Mouse (Mus musculus) intestine, embryonic 14.5 days (tissue): ENCODE results near the gene Lst1. TPM values are rescaled to one million over a fixed set of nuclear protein-coding genes. Genes with fewer than 3 reads are reported as not detected.
A peak's percentile ranks its signal among the peaks of the same experiment; 100 is the strongest.

Experiments
- ATAC-seq: fragments of 200-750 bp; cut with Nextera tagmentation; replicated peaks from 2 replicates; pipeline ENCODE4 v1.8.0; 2017; ENCODE audit warnings: low read depth, moderate number of reproducible peaks, moderate TSS enrichment, moderate library complexity; ENCODE audit not compliant: low FRiP score, low TSS enrichment
- DNase-seq: peaks from one replicate; pipeline ENCODE4 v3.0.0-alpha.2; 2018; ENCODE audit warnings: low spot score
- H3K27ac ChIP-seq: fragments of 300-500 bp; sonication (generic); 2 replicates; pipeline ENCODE4 v1.5.1; 2014; ENCODE audit warnings: low read depth, mild to moderate bottlenecking, control low read depth
- H3K27me3 ChIP-seq: fragments of 300-500 bp; sonication (generic); replicated peaks from 2 replicates; pipeline ENCODE4 v1.6.1; 2014; ENCODE audit warnings: low read length, control low read depth; ENCODE audit not compliant: control insufficient read depth, insufficient read depth
- H3K36me3 ChIP-seq: fragments of 300-500 bp; sonication (generic); 2 replicates; pipeline ENCODE4 v1.6.1; 2014; ENCODE audit warnings: low read length, control low read depth; ENCODE audit not compliant: control insufficient read depth, insufficient read depth
- H3K4me1 ChIP-seq: fragments of 300-500 bp; sonication (generic); replicated peaks from 2 replicates; pipeline ENCODE4 v1.6.1; 2014; ENCODE audit warnings: low read length, control low read depth, mixed read lengths; ENCODE audit not compliant: control insufficient read depth, insufficient read depth
- H3K4me2 ChIP-seq: fragments of 300-500 bp; sonication (generic); 2 replicates; pipeline ENCODE4 v1.6.1; 2014; ENCODE audit warnings: low read length
- H3K4me3 ChIP-seq: fragments of 300-500 bp; sonication (generic); 2 replicates; pipeline ENCODE4 v1.5.1; 2014; ENCODE audit warnings: low read depth, low read length, control low read depth, mixed read lengths
- H3K9ac ChIP-seq: fragments of 300-500 bp; sonication (generic); 2 replicates; pipeline ENCODE4 v1.6.1; 2014; ENCODE audit warnings: mild to moderate bottlenecking, low read length
- H3K9me3 ChIP-seq: fragments of 300-500 bp; sonication (generic); 2 replicates; pipeline ENCODE4 v1.6.1; 2016; ENCODE audit warnings: low read length, control low read depth; ENCODE audit not compliant: control insufficient read depth
- WGBS: fragments of 180-500 bp; shearing (Covaris S2); extraction: QIAGEN DNeasy Blood & Tissue Kit; methylation state at CpG from one replicate; pipeline ENCODE4 v1.1.7; 2014; 5-methylcytosine and 5-hydroxymethylcytosine counted together
- polyA plus RNA-seq: library from polyadenylated mRNA; unstranded; fragments of >200 nt; fragmentation: Nextera tagmentation; extraction: Ambion mirVana; gene quantifications from 2 replicates; pipeline ENCODE4 v1.2.1, GENCODE M21; 2014

The Lst1 gene
- polyA plus RNA-seq, 1 experiment from 2014 or later, result 19.1 TPM

DNA sequence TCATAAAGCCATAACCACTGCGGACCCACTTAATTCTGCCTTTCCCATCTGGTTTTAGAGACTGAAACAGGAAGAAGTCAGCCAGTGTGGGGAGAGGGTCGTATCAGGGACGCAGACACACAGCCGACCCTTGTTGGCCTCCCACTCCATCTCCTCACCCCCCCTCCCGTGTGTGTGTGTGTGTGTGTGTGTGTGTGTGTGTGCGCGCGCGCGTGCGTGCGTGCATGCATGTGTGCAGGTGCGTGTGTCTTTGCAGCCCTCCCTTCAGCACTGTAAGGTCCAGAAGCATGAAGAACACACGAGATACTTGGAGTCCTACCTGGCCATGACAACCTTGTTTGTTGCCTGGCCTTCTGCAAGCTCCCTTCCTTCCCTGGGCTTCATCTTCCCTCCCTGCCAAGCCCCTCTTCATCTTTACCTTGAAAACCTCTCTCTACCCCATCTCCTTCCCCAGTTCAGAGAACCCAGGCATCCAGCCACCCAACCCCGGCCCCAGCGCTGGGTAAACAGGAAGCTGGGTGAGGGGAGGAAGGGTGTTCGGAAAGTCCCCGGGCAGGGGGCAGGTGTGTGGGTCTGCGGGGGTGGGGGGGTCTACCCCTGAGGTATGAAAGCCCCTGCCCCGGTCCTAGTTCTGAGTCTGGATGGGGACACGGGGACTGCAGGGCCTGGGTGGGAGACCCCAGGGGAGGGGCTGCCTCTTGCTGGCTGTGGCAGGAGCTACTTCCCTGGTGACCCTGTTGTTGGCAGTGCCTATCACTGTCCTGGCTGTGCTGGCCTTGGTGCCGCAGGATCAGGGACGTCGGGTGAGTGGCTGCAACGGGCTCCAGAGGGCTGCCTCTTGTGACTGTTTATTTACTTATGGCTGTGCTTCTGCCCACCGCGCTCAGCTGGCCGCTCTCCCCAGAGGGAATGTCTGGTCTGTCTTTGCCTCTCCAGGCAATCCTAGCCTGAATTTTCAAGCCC lies 5.9 kb upstream of the Lst1 start, which contains the start of gene Ltb:
Ltb (plus strand) TSS at position 559 of the 963 bp plus-strand sequence.
- 48% methylated on average over 28 of the region's 28 CpGs for WGBS
- Histone ChIP-seq H3K4me1 (peaks cover 19% of the 10 kb centered on the region; the same call in 1 of the 2 replicates), H3K4me3 (peak within 1 kb of the TSS; percentile 26), H3K27me3 (peaks cover 23% of the 10 kb centered on the region), H3K4me2 (peak within 1 kb of the TSS; percentile 60), H3K9ac (no peak within 1 kb of the TSS), H3K36me3 (no peaks in the 10 kb centered on the region), H3K27ac (no peak within 1 kb of the TSS), H3K9me3 (no peaks in the 10 kb centered on the region)
- DNase-seq, result no peak
- no peak for ATAC-seq

DNA sequence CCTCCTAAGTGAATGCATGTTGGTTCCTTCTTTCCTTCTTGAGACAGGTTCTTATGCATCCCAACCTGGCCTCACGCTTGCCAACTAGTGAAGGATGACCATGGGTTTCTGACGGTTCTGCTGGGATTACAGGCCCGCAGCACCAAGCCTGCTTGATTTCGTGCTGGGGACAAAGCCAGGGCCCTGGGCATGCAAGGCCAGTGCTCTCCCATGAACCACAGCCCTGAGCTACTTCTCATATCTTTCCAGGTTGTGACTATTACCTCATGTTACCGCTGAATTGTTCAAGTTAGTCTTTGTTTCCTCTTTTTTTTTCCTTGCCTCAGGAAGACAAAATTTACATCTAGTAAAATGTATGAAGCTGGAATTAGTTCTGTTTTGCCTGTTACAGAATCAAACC lies 4.7 kb upstream of the Lst1 start:
- Histone ChIP-seq H3K27ac (no peak overlapping the region), H3K27me3 (peaks cover 23% of the 10 kb centered on the region), H3K4me1 (peaks cover 19% of the 10 kb centered on the region; the same call in 1 of the 2 replicates), H3K9ac (no peak overlapping the region), H3K9me3 (no peaks in the 10 kb centered on the region), H3K4me2 (no peak overlapping the region), H3K4me3 (no peak overlapping the region), H3K36me3 (no peaks in the 10 kb centered on the region)
- ATAC-seq, result no peak
- no peak for DNase-seq
- 87% methylated on average over 5 of the region's 5 CpGs for WGBS

DNA sequence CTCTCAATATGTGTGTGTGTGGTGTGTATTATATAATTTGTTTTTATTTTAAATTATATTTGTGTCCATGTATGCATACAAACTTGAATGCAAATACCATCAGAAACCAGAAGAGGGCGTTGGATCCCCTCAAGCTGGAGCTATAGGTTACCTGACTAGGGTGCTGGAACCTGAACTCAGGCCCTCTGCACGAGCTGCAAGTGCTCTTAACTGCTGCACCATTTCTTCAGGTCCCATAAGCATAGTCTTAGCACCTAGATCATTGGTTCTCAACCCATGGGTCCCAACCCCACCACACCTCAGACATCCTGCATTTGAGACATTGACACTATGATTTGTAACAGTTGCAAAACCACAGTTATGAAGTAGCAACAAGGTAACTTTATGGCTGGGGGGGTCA lies 3.5 kb upstream of the Lst1 start:
- Histone ChIP-seq H3K9me3 (no peaks in the 10 kb centered on the region), H3K27me3 (peaks cover 18% of the 10 kb centered on the region), H3K4me3 (no peak overlapping the region), H3K36me3 (no peaks in the 10 kb centered on the region), H3K27ac (no peak overlapping the region), H3K4me1 (peaks cover 19% of the 10 kb centered on the region; the same call in 1 of the 2 replicates), H3K4me2 (no peak overlapping the region), H3K9ac (no peak overlapping the region)
- WGBS, result 61% methylated on average over 2 of the region's 2 CpGs
- ATAC-seq (no peak), DNase-seq (no peak)

DNA sequence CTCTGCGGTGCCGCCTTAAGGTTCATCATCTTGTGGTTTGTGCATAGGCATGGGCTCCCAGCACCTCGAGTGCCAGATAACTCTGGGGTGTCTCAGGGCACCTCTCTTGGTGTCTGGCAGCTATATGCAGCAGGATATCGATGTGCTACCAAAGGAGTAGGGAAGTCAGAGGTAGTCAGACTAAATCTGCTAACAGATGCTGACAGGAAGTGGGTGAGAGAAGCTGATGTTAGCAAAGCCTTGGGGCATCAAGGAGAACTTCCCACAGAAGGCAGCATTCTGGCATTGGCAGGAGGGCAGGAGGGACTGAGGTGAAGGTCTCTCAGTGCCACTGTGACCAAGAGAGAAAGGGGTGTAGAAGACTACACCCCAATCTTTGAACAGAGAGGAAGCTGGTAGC lies 1.9 kb upstream of the Lst1 start:
- ATAC-seq, result no peak
- Histone ChIP-seq H3K27me3 (peaks cover 5% of the 10 kb centered on the region), H3K4me2 (no peak overlapping the region), H3K36me3 (no peaks in the 10 kb centered on the region), H3K4me1 (peaks cover 16% of the 10 kb centered on the region), H3K9ac (no peak overlapping the region), H3K9me3 (no peaks in the 10 kb centered on the region), H3K27ac (no peak overlapping the region), H3K4me3 (no peak overlapping the region)
- DNase-seq, result no peak
- 63% methylated on average over 4 of the region's 4 CpGs for WGBS

DNA sequence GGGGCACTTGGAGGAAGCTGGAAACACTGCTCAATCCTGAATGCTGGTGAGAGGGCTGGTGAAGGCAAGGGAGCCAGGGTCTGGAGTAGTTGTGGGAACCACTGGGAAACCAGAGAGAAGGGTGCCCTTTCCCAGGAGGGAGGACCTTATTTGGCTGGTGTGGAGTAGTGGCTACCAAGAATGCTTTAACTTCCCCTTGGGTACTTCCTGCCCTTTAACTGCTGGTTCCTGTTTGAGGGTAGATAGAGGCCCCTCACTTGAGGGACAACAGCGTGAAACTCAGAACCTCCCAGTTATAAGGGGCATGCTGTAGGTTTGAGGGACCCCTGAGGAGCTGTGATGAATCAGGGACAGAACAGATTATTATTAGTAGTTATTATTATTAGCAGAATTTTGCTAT lies 947 bp upstream of the Lst1 start:
- no peak for ATAC-seq
- peaks cover 9% of the 10 kb centered on the region for H3K4me1 ChIP-seq
- H3K4me3 ChIP-seq, result no peak overlapping the region
- H3K27ac ChIP-seq, result no peak overlapping the region
- no peaks in the 10 kb centered on the region for H3K36me3 ChIP-seq
- WGBS, result 50% methylated on average over 1 of the region's 1 CpGs
- no peaks in the 10 kb centered on the region; the same call in 1 of the 2 replicates for H3K27me3 ChIP-seq
- H3K9ac ChIP-seq, result no peak overlapping the region
- H3K9me3 ChIP-seq, result no peaks in the 10 kb centered on the region
- no peak for DNase-seq
- no peak overlapping the region for H3K4me2 ChIP-seq

DNA sequence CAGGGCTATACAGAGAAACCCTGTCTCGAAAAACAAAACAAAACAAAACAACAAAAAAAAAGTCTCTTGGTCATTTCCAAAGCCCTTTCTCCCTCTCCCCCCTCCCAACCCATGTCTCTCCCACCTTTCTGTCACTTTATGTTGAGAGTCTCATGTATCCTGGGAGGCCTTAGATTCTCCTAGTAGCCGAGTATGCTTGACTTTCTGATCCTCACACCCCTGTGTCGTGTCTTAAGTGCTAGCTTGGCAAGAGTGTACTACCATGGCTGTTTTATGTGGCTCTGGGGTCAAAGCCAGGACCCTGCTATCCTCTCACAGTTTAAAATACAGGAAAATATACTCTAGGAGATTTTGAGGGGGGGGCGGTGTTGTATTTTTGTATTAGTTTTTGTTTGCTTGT lies 894 bp downstream of the Lst1 start:
- 66% methylated on average over 4 of the region's 4 CpGs for WGBS

DNA sequence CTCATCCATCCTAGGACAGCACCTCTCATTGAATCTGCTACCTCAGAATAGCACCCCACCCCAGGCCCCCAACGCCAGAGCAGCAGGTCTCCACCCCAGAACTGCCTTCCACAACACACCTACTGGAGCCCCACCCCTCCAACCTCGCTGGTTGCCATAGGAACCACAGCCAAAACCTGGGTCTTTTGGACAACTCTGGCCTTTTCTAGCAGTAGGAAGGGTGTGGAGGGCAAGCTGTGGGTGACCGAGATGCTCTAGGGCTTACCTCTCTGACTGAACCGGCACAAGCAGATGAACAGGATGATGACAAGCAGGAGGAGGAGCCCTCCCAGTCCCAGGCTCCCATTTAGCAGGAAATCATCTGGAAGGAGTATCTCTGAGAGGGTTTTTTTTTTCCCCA lies 1.6 kb downstream of the Lst1 start:
- no peaks in the 10 kb centered on the region for H3K27me3 ChIP-seq
- no peaks in the 10 kb centered on the region for H3K9me3 ChIP-seq
- no peak overlapping the region for H3K9ac ChIP-seq
- peak overlapping the region; percentile 62 for H3K4me2 ChIP-seq
- peak overlapping the region; percentile 78 for H3K27ac ChIP-seq
- DNase-seq (peak; percentile 74), ATAC-seq (peak; percentile 40)
- H3K4me1 ChIP-seq, result peaks cover 5% of the 10 kb centered on the region
- H3K4me3 ChIP-seq, result peak overlapping the region; percentile 41; the same call in 1 of the 2 replicates
- 0% methylated on average over 4 of the region's 4 CpGs for WGBS
- H3K36me3 ChIP-seq, result no peaks in the 10 kb centered on the region

More for the DNA sequence above, 894 bp downstream of the Lst1 start:
- Histone ChIP-seq H3K9ac (no peak overlapping the region), H3K9me3 (no peaks in the 10 kb centered on the region), H3K4me2 (no peak overlapping the region), H3K27me3 (no peaks in the 10 kb centered on the region), H3K4me3 (no peak overlapping the region), H3K36me3 (no peaks in the 10 kb centered on the region), H3K27ac (no peak overlapping the region), H3K4me1 (peaks cover 5% of the 10 kb centered on the region)
- ATAC-seq (no peak), DNase-seq (no peak)

DNA sequence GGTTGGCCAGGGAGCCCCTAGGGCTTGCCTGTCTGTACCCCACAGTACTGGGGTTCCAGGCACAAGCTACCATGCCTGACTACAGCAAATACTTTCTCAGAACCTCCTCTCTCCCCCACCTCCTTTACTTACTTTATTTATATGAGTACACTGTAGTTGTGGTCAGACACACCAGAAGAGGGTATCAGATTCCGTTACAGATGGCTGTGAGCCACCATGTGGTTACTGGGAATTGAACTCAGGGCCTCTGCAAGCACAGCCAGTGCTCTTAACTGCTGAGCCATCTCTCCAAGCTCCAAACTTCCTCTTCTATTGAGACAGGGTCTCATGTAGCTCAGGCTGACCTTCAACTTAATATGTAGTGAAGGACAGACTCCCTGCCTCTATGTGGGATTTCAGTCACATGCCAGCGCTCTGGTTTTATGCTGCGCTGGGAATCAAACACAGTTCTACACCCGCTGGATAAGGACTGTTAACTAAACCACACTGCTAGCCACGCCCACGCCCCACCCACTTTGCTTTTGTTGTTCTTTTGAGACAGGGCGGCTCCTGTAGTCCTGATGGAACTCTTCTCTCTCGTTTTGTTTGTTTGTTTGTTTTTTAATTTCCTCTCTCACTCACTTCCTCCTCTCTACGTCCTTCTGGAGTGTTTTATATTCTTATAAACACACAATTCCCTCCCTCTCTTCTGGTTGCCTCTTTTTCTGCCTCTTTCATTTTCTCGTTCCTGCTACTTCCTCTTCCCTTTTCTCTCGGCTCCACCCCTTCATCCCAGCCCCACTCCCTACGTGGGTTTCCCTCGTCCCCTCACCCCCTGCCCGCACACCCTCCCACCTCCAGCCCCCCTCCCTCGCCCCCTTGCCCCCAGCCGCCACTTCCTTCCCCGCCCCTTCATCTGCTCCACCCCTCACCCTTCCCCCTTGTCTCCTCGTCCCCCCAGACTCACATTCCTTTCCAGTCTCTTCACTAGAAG lies 2.3 kb downstream of the Lst1 start:
- Histone ChIP-seq H3K9me3 (no peaks in the 10 kb centered on the region), H3K27me3 (no peaks in the 10 kb centered on the region), H3K36me3 (no peaks in the 10 kb centered on the region), H3K4me3 (peak overlapping the region; percentile 41), H3K4me2 (peak overlapping the region; percentile 62), H3K27ac (peak overlapping the region; percentile 78), H3K4me1 (peaks cover 5% of the 10 kb centered on the region), H3K9ac (peak overlapping the region; percentile 53)
- WGBS, result 4% methylated on average over 18 of the region's 18 CpGs
- ATAC-seq (peak; percentile 49; the same call in 1 of the 2 replicates), DNase-seq (peak; percentile 84)
